Comparison of ENCODE assay signal across 8 mouse cellular contexts in the genomic region with DNA sequence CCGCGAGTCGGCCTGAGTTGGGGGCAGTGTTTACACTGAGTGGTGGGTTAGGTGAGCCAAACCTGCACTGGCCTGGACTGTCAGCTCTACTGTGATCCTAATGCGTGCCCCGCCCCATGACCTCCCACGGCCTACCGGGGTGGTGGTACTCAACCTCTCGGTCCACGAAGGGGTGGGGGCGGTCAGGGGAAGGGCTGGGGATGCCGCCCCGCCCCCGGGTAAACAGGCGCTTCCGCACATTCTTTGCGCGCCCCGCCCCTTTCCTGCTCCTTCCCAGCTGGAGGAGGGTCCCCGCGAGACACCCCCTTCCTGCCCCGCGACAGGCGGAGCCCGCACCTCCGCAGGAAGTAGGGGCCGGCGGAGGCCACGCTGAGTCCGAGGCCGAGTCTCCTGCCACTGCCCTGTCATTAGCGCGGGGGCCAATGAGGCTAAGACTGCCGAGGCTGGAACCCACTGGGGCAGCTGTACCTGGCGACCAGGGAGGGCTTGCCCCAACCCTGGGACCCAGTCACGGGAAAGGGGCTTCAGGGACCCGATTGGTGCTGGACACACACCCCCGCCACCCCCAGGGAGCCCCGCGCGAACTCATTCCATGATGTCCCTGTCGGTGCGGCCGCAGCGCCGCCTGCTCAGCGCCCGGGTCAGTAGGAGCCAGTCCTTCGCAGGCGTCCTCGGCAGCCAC. TPM values are rescaled to one million over a fixed set of nuclear protein-coding genes. Genes with fewer than 3 reads are reported as not detected.
A peak's percentile ranks its signal among the peaks of the same experiment; 100 is the strongest.
DNase-seq lines count a peak whose midpoint lies in the region; ATAC-seq lines count a peak whose summit lies in the region.

No protein-coding gene starts in this region.

- H3K4me3 ChIP-seq in forebrain, embryonic 10.5 days = peak overlapping the region; percentile 60
- H3K4me3 ChIP-seq in stomach, embryonic 14.5 days (ENCODE audit: low read depth, low read length) = peak overlapping the region; percentile 42

- H3K27ac ChIP-seq in forebrain, embryonic 10.5 days = peak overlapping the region; percentile 21
- no peak overlapping the region for H3K27ac ChIP-seq in stomach, embryonic 14.5 days (ENCODE audit: low read length)

- peak overlapping the region; percentile 23 for H3K9ac ChIP-seq in stomach, embryonic 14.5 days (replicated peaks; ENCODE audit: low read depth, low read length)

- peaks cover 19% of the 10 kb centered on the region for H3K4me1 ChIP-seq in forebrain, embryonic 10.5 days
- 0 out of 2 replicates have a peak, but pooled peaks cover 5% of the 10 kb centered on the region for H3K4me1 ChIP-seq in stomach, embryonic 14.5 days (ENCODE audit: control insufficient read depth, insufficient read depth, low read length)

- ATAC-seq in stomach, embryonic 14.5 days (ENCODE audit: insufficient number of reproducible peaks, insufficient read depth, low FRiP score, low read depth) = peak; percentile 61; the same call in 1 of the 2 replicates

- DNase-seq in right cerebral cortex, postnatal 10 days (ENCODE audit: low spot score in 2 of 2) = peak; percentile 52 to 55
- DNase-seq in right cerebral cortex, postnatal 25 days = no peak
- peak; percentile 42 for DNase-seq in forebrain, embryonic 10.5 days (ENCODE audit: extremely low spot score, low spot score)
- DNase-seq in heart, postnatal 10 days = peak; percentile 83 to 85
- peak; percentile 91 for DNase-seq in kidney, postnatal 14 days
- DNase-seq in lung, postnatal 4 days = peak; percentile 90 to 94
- no peak for DNase-seq in right cerebral cortex, postnatal 4 days

- H3K9me3 ChIP-seq in forebrain, embryonic 10.5 days = no peaks in the 10 kb centered on the region
- no peaks in the 10 kb centered on the region for H3K9me3 ChIP-seq in stomach, embryonic 14.5 days (ENCODE audit: control insufficient read depth, low read depth, low read length)

- H3K36me3 ChIP-seq in forebrain, embryonic 10.5 days (replicated peaks) = peaks cover 43% of the 10 kb centered on the region
- peaks cover 29% of the 10 kb centered on the region for H3K36me3 ChIP-seq in stomach, embryonic 14.5 days (ENCODE audit: control insufficient read depth, insufficient read depth, low read length)

- peak overlapping the region; percentile 95 for H3K4me2 ChIP-seq in stomach, embryonic 14.5 days (replicated peaks; ENCODE audit: low read depth, low read length)

- intact Hi-C loops in heart, postnatal 10 days (cut with DNase I) = no loop called here

- under 1% methylated on average over 50 of the region's 50 CpGs for WGBS in forebrain, embryonic 10.5 days
- 3% methylated on average over 50 of the region's 50 CpGs for WGBS in stomach, embryonic 14.5 days

- H3K27me3 ChIP-seq in forebrain, embryonic 10.5 days (ENCODE audit: poor library complexity, severe bottlenecking) = peaks cover 49% of the 10 kb centered on the region
- 0 out of 2 replicates have a peak, but pooled peaks cover 4% of the 10 kb centered on the region for H3K27me3 ChIP-seq in stomach, embryonic 14.5 days (ENCODE audit: control insufficient read depth, insufficient read depth, low read length)

RNA-seq across cellular contexts. Expression of a gene that starts 8.9 kb away (rescaled TPM):
- 13.9 and 14.4 TPM in 2 replicates for polyA plus RNA-seq in forebrain, embryonic 10.5 days (2016; fragmentation: Nextera tagmentation; extraction: Ambion mirVana)
- total RNA-seq in heart, postnatal 10 days (2021) = 10 to 100 TPM; 53.1 to 55.8 TPM
- 18.5 and 20.8 TPM in 2 replicates for polyA plus RNA-seq in stomach, embryonic 14.5 days (2014; fragmentation: Nextera tagmentation; extraction: Ambion mirVana)

RNA-seq across cellular contexts. Expression of a gene that starts 22.4 kb away (rescaled TPM):
- 146 and 150 TPM in 2 replicates for polyA plus RNA-seq in forebrain, embryonic 10.5 days (2016; fragmentation: Nextera tagmentation; extraction: Ambion mirVana)
- total RNA-seq in heart, postnatal 10 days (2021) = 10 to 100 TPM; 46.6 to 56.6 TPM
- 96.0 and 101 TPM in 2 replicates for polyA plus RNA-seq in stomach, embryonic 14.5 days (2014; fragmentation: Nextera tagmentation; extraction: Ambion mirVana)

RNA-seq across cellular contexts. Expression of a gene that starts 23.2 kb away (rescaled TPM):
- 0.38 and 0.84 TPM in 2 replicates for polyA plus RNA-seq in forebrain, embryonic 10.5 days (2016; fragmentation: Nextera tagmentation; extraction: Ambion mirVana)
- total RNA-seq in heart, postnatal 10 days (2021) = not detected
- 0.95 and 1.5 TPM in 2 replicates for polyA plus RNA-seq in stomach, embryonic 14.5 days (2014; fragmentation: Nextera tagmentation; extraction: Ambion mirVana)

RNA-seq across cellular contexts. Expression of a gene that starts 48.1 kb away (rescaled TPM):
- polyA plus RNA-seq in forebrain, embryonic 10.5 days (2016; fragmentation: Nextera tagmentation; extraction: Ambion mirVana) = 65.3 and 73.4 TPM in 2 replicates
- 10 to 100 TPM; 60.1 to 64.0 TPM for total RNA-seq in heart, postnatal 10 days (2021)
- 75.8 and 82.9 TPM in 2 replicates for polyA plus RNA-seq in stomach, embryonic 14.5 days (2014; fragmentation: Nextera tagmentation; extraction: Ambion mirVana)

Comparison
In these comparisons a context has a peak if more than half of its experiments do, and no peak if none do; other contexts are left out.
1. DNase-seq: peak in right cerebral cortex, postnatal 10 days (2 of 2), forebrain, embryonic 10.5 days (single experiment), heart, postnatal 10 days (2 of 2), kidney, postnatal 14 days (single experiment) and lung, postnatal 4 days (2 of 2); none in right cerebral cortex, postnatal 25 days (single experiment) and right cerebral cortex, postnatal 4 days (single experiment).